Mouse (Mus musculus): ENCODE results near the gene Foxo4.

Gene Foxo4

GRCm38 (mm10) chrX:101290111-101290510 is 35.8 kb downstream of the Foxo4 start:
- no peak for DNase-seq (ENCODE audit: low spot score in 2 of 2)

GRCm38 (mm10) chrX:101299055-101299454 is 44.7 kb downstream of the Foxo4 start, which contains the start of gene Nlgn3:
Gene Nlgn3, plus strand, starts transcription at chrX:101299168.
- DNase-seq (ENCODE audit: low spot score in 2 of 2): no peak

GRCm38 (mm10) chrX:101299473-101300426 is 45.4 kb downstream of the Foxo4 start:
- DNase-seq (ENCODE audit: low spot score in 2 of 2): no peak

- DNase-seq (ENCODE audit: low spot score in 2 of 2): no peak
Observed at GRCm38 (mm10) chrX:101300427-101301030, 46.2 kb downstream of the Foxo4 start.

GRCm38 (mm10) chrX:101301654-101302053 is 47.3 kb downstream of the Foxo4 start:
- DNase-seq (ENCODE audit: low spot score in 2 of 2): no peak

GRCm38 (mm10) chrX:101304646-101305045 is 50.3 kb downstream of the Foxo4 start:
- no peak for DNase-seq (ENCODE audit: low spot score in 2 of 2)

- DNase-seq (ENCODE audit: low spot score in 2 of 2): no peak
Observed at GRCm38 (mm10) chrX:101309299-101309698, 55.0 kb downstream of the Foxo4 start.

Data from natural killer cell, adult 2 months (primary cell).